Mouse (Mus musculus) fat pad, adult 2 months (tissue): Measurements from ENCODE around the gene Gm49355.
"Not testable (repeated sequence)": the region's sequence is repeated elsewhere in the genome, so short reads cannot be mapped to it uniquely, and the experiment has no call there.

Experiments used
- DNase-seq: peaks from one replicate; pipeline ENCODE4 v3.0.0-alpha.2; 2011; ENCODE audit warnings: low read depth, low spot score; ENCODE audit errors: extremely low read depth

The Gm49355 gene

DNA sequence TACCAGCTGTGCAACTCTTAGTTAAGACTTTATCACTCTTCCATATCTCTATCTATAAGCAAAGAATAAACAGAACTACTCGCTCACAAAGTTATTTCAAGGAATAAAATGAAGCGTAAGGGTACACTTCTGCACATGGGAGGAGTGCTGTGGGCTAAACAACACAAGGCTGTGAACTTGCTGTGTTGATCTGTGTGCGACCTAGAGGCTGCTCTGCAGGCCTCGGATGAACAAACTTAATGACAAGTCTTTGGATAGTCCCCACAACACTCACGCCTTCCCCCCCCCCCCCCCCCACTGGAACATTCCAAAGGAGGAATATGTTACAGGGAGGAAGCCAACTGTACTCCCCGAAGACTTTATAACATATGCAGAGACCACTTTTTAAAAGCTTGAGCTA is at the start of gene Gm49355:
Gene Gm49355 (plus strand): TSS at position 336 of the 400 bp plus-strand sequence.
- DNase-seq: no peak

DNA sequence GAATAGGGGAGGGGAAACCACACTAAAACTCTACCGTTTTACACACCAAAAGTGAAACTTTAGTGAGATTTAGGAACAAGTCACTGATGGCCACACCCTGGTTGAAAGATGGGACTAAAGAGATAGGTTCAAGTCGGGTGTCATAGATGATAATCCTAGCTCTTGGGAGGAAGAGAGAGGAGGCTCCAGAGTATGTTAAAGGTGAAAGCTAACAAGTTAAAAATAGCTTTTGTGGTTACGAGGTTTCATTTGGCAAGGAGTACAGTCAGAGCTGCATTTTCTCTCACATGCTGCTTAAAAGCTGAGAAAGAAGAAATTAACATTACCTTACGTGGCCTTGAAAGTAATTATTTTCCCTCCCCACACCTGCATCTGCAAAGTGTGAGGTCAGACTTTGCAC is 40.0 kb upstream of the Gm49355 start:
- no peak for DNase-seq

DNA sequence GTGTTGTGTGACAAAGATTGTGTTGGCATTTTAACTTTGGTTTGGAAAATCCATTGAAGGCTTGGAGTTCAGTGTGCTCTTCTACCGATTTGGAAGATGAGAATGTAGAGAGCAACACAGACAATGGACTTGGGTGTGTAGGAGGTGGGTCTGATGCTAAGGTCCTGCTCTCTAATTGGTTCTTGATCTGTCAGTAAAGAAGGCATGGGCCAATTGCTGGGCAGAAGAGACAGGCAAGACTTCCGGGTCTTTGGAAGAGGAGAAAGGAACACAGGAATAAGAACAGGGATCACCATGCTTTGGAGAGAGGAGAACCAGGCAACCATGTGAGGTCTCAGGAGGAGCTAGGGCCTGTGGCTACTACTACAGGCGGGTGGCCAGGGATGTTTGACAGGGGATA is 7.7 kb upstream of the Gm49355 start:
- DNase-seq: no peak

DNA sequence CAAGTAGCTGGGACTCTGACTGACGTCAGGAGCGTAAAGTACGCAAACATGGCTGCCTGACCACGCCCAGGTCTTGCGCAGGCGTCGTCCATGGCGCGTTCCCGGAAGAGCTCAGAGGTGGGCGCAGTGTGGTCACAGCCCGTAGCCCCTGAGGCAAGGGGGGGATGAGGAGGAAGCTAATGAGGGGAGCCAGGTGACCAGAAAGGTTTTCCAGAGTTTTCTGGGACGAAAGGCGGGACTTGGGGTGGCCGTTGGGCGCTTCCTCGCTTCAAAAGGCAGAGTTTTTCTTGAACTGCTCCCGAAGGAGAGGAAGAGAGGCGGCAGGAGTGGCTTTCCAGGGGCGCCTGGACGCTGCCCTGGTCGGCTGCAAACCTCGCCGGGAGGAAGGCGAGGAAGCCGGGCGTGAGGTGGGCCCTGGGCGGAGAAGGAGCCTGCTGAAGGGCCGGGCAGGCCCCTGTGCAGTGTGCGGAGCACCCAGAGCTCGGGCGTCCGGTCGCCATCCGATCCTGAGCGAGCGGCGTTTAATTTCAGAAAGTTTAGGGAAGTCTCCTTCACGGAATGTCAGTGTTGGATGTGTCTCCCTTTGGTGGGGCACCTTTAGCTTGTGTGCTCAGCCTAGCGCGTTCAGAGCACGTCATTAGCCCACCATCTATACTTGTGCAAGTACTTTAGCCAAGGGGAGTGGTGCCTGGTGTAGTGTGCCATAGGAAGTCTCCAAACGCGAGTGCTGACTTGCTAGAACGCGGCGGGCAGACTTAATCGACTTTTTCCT is 551 bp downstream of the Gm49355 start, which contains the start of gene 3830406C13Rik:
Gene 3830406C13Rik (plus strand): TSS at position 33 of the 772 bp plus-strand sequence.
- DNase-seq: no peak

DNA sequence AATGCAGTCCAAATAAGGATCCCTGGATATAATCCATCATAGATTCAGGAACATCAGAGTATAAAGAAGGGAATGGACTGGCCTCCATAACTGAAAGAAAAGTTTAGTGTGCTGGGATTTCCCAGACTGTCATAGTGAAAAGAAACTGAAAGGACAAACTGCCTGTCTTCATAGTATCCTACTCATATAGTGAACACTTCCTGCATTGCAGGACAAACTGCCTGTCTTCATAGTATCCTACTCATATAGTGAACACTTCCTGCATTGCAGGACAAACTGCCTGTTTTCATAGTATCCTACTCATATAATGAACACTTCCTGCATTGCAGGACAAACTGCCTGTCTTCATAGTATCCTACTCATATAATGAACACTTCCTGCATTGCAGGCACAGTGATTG is 6.0 kb downstream of the Gm49355 start:
- DNase-seq: not testable (repeated sequence)

DNA sequence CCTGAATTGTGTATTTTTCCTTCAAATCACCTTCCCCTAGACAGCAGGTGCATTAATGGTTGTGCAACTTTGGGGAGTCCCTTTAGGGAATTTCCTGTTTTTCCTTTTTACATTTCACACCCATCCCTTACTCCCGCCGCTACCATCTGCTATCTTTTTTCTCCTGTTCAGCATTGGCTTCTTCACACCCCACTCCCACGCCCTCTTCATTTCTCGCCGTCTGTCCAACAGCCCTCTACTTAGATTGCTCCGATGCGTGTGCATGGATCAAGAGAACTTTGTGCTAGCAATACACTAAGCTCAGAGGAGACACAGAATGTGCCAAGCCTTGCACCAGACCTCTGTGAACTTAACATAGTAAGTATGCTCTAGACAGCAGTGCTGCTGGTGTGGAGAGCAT is 12.6 kb downstream of the Gm49355 start:
- no peak for DNase-seq

DNA sequence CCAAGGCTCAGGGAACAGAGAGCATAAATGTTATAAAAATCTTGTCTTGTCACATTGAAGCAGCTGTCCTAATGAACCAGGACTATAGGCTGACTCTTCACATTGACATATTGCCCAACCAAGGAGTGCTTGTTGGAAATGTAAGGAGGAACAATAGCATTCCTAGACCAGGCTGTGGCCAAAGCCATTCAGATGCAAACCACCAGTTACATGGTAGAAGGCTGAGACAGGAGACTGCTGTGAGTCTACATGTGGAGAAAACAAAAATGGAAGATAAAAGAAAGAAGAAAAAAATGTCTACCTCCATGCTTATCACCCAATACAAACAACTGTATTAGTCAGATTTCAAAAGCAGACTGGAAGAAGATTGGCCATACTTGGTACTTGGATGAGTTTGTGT is 15.4 kb downstream of the Gm49355 start:
- DNase-seq: no peak

DNA sequence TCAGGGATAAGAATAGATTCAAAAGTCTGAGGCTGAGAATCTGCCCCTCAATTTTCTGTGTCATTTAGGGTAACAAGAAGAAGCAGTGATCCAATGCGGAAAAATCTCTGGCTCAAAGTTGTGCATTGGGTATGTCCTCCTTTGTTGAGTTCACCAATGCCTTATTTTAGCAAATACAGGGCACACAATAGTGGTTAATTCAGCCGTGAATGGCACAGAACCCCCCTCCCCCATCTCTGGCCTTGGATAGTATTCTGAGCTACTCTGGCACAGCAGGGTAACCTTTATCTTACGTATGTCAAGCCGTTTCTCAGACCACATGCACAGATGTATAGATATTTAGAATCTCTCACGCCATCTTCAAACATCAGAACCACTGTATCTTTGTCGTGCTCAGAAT is 15.9 kb downstream of the Gm49355 start:
- no peak for DNase-seq

DNA sequence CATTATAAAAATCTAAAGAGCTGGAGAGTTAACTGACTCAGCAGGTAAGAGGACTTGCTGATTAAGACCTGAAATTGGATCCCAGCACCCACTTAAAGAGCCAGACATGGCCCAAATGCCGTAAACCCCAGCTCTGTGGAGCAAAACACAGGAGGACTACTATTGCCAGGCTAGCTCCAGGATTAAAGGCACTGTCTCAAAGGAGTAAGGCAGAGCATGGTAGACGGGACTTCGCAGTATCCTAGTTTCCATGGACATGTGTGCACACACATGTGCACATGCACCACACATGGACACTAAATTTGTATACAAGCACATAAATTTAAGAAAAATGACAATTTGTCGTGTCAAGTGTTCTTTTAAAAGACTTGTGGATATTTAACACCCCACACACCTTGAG is 16.5 kb downstream of the Gm49355 start:
- no peak for DNase-seq

DNA sequence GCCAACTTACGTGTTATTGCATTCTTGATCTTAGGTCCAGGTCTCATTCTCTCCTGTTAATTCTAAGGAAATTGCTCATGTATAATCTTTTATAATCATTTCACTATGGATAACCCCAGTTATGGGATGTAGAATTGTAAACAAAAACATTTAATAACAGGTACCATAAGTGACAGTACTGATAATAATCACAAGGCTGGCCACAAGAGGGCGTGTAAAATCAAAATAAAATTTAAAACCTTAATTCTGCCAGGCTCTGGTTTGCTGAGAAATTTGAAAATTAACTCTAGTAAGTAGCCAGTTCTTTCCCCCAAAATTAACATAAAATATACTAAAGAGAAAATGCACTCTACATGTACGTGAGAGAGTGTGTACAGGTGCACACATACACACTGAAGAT is 16.9 kb downstream of the Gm49355 start:
- no peak for DNase-seq

DNA sequence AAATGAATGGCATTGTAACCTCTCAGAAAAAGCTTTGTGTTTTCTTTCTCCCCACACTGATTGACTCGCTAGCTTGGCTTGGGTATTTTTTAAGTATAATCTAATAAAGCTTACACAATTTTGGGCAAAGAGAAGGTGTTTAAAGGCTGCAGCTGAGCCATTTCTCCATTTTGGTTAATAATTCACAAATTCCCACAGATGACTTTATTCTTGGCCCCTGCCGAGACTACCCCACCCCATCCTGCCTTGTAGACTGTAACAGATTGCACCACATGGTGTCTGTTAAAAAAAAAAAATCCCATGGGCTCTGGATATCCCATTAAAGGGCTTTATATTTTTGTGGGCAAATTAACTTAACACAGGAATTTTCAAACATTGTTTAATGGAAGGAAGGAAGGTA is 19.3 kb downstream of the Gm49355 start:
- DNase-seq: no peak

DNA sequence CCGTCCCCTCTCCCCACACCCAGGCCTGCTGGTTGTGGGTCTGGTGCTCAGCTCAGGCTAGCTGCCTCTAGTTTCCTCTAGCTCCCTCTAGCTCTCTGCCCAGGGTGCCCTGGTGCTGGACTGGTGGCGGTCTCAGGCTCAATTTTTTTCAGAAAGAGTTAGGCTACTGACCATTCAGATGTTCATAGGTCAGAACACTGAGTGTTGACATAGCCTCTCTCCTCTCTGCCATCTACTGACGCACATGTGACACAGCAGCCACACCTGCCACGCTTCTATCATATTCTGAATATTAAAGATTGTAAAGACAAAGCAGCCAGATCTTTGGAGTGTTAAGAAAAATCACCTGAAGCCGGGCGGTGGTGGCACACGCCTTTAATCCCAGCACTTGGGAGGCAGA is 49.8 kb downstream of the Gm49355 start:
- DNase-seq: no peak

DNA sequence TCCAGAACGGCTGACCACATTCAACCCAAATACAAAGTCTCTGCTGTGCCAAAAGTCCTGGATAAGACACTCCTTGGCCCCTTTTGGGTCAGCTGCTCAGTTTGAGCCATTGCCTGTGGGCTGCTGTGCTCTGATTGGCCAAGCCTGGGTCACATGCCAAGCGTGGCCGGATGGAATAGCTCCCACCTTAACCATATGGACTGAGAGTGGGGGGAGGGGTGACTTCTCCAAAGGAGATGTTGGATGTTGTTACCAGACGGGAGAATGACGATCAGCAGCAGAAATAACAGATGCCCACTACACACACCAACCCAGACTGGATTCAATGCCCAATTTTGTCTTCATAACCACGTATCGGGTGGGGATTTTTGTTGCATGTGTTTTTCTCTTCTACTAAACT is 51.1 kb downstream of the Gm49355 start:
- DNase-seq: no peak

DNA sequence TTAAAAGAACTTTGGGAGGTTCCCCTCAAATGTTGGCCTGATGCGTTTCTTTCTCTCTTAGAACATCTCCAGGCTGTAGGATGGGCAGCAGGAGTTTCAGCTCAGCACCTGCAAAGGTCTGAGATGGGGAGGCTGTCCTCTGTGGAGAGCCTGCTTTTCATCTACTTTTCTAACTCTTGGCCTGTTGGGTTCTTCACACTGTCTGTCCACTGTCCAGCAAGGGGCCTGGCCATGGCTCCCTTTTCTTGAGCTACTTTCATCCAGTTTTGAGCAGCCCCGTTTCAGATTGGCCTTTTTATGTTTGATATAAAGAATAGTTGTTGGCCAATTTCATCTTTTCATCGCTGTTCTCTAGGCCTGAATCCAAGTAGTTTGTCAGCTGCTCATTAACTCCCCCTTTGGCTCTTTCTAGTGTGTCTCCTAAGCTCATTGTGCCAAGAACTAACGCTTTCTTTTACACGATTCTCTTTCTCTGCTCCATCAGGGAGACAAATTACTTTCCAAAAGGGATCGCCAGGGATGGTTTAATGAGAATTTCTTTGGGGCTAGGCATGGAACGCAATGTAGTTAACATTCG is 53.7 kb downstream of the Gm49355 start:
- no peak for DNase-seq

DNA sequence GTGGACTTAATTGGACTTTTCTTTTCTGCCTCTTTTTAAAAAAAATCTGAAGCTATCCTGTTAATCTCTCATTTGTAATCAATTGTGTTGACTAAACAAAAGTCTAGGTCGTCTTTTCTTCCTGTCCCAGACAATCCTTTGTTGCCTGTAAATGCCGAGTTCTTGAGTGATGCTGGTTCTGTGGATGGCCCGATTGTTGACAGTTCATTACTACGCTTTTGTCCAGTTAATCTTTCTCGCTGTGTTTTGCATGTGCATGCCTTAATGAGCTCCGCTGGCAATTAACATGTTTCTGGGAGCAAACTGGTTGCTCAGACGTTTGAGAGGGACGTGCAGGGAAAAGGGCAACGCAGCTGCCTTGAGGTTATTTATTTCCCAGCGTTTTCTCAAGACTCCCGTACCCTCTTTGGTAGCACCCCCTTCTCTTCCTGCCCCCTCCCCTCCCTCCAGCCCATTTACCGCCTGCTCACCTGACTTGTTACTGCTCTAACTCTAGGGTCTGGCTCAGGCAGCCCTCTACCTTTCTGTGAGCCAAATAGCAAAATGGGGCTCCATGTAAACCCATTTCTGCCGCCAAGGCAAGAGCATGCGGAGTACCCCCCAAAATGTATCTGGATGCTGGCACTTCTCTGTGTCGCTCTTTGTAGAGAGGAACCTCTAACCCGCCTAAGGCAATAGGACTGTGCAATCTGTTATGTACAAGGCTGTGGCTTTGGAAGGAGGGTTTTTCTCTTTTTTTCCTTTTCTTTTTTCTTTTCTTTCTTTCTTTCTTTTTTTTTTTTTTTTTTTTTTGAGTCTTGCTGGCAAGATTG is 54.4 kb downstream of the Gm49355 start:
- no peak for DNase-seq

DNA sequence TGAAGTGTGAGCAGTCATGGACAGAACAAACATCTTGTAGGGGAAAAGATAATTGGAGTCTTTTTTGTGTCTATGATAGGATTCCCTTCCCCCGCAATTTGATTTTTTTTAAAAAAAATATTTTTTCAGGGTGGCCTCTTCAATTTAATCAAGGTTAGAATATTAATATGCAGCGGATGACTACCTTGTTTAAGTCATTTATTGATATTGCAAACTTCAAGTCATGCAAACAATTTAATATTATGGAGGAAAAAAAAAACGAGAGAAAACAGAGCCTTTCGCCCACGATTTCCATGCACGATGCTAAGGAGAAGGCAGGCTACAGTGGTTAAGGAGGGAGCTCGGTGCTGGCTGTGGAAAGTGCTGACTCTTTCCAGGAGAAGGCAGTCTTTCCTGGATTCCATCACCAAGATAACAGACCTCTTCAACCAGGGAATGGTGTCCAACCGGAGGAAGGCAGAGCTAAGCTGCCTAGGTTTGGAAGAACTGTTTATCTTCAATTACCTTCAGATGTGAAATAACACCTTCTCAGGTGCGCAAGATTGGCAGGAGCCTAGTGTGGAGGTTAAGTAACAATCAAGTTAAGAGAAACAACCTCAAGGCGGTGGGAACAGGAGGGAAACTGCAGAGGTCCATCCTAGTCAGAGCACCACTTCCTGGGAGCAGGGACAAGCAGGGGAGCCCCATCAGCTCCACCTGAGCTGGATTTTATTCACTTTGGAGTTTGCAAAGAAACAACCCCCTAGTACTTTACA is 55.2 kb downstream of the Gm49355 start:
- no peak for DNase-seq

DNA sequence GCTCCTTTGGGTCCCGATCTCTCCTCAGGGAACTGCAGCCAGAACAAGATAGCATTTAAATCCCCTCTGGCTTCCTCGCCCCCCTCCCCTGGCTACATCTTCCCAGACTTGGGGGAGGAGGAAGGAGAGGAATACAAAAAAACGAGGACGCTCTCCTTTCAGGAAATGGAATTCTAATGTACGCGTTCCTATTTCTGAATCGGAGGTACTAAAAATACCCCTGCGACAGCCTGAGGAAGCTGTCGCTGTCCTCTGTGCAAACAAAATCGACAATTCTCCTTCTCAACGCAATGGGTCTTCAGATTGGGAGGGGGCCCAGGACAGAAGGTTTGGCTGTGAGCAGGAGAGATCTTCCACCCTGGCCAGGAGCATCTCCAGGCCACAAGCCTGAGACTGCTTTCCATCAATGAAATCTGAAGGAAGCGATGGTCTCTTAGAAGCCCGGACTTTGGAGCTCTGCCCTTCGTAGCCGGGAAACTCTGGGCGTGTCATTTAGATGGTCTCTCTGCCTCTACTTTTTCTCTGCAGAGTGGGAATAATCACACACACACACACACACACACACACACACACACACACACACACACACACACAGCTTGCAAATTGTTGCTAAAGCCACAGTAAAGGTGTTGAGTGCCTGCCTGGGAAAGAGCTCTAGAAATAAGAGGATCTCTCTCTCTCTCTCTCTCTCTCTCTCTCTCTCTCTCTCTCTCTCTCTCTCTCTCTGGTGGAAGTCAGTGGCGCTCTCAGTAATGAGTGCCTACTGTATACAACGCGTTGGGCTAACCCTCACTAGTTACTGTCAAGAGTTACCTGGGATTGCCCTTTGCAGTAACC is 56.7 kb downstream of the Gm49355 start:
- no peak for DNase-seq

DNA sequence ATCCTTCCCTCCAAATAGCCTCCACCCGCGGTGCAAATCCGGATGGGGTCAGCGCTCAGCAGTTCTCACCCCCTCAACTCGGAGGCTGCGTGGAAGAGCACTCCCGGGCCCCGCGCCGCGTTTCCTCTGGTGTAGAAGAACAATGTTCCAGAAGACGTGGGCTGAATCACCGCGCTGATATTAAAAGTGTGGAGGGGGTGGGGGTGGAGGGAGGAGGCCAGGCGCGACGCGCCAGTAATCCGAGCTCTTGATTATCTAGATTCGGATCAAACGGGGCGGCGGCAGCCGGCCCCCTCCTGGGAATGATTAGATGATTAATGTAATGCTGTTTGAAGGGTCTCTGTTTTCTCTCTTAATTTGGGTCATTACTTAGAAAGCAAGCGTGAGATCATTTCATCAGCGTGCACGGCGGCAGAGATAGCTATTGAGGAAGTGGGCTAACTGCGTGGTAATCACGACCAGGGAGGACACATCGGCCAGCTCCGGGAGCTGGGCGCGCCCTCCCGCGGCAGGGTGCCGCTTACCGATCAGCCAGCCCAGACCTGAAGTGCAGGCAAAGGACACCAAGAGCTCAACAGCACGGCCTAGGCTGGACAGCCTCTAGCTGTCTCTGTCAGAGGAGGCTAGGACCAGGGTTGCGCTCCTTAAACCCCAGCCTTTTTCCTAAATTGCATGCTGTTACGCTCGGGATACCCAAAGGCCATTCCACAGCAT is 57.5 kb downstream of the Gm49355 start:
- DNase-seq: no peak

DNA sequence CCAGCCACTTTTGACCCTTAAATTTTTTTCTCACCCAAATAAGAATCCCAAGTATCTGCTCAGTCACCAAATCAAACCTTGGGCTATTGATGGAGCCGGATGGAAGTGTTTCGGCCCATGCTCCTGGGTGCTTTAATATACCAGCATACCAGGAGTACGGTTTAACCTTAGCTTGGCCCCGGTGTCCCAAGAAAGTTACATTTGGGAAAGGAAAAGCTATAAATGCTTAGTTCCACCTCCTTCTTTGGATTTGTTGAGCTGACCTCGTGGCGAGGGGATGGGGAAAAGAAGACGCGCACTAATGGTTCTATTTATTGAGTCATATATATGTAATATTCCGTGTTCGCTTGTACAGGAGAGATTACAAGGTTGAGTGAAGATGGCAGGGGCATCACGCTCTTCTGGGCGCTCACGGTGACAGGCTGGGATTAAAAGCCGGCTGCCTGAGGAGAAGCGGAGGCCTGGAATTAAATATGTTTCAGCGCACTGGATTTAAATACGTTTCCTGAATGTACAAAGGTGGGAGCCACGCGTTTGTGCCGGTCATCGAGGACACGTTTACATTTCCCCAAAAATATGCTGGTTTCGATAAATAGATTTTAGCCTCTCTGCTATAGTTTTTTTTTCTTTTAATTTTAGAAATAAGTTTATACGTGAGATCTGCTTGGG is 58.1 kb downstream of the Gm49355 start:
- DNase-seq: no peak
